Mouse (Mus musculus) kidney, adult 11 months (tissue): ENCODE measurements around the gene Lmntd1.
A peak's percentile ranks its signal among the peaks of the same experiment; 100 is the strongest.
"Not testable (repeated sequence)": the region's sequence is repeated elsewhere in the genome, so short reads cannot be mapped to it uniquely, and the experiment has no call there.

ENCODE experiments used
- DNase-seq: peaks from one replicate; pipeline ENCODE4 v3.0.0; 2022

Gene Lmntd1

GRCm38 (mm10) chr6:145339956-145340656 is 274.0 kb downstream of the Lmntd1 start:
- peak; percentile 78 for DNase-seq

- DNase-seq, result peak; percentile 74
Observed at GRCm38 (mm10) chr6:145338571-145339294, 275.4 kb downstream of the Lmntd1 start.

- DNase-seq, result not testable (repeated sequence)
Observed at GRCm38 (mm10) chr6:145337521-145337920, 276.6 kb downstream of the Lmntd1 start.

GRCm38 (mm10) chr6:145335876-145336768 is 278.0 kb downstream of the Lmntd1 start:
- peak; percentile 13 for DNase-seq

- no peak for DNase-seq
Observed at GRCm38 (mm10) chr6:145334211-145334610, 279.9 kb downstream of the Lmntd1 start.

GRCm38 (mm10) chr6:145326141-145326806 is 287.8 kb downstream of the Lmntd1 start:
- DNase-seq, result no peak

- DNase-seq, result no peak
Observed at GRCm38 (mm10) chr6:145325095-145325494, 289.0 kb downstream of the Lmntd1 start.

- DNase-seq, result no peak
Observed at GRCm38 (mm10) chr6:145324470-145324869, 289.6 kb downstream of the Lmntd1 start.

GRCm38 (mm10) chr6:145322246-145322645 is 291.9 kb downstream of the Lmntd1 start:
- DNase-seq, result no peak

GRCm38 (mm10) chr6:145320156-145320555 is 294.0 kb downstream of the Lmntd1 start:
- DNase-seq, result no peak
